Mouse (Mus musculus): ENCODE measurements around the gene Hist1h4h.
A peak's percentile ranks its signal among the peaks of the same experiment; 100 is the strongest.
"Not testable (repeated sequence)": the region's sequence is repeated elsewhere in the genome, so short reads cannot be mapped to it uniquely, and the experiment has no call there.

The Hist1h4h gene

GRCm38 (mm10) chr13:23554925-23555838 lies 24.3 kb downstream of the Hist1h4h start:
- DNase-seq (ENCODE audit: low read depth, low spot score) = peak; percentile 94

- DNase-seq (ENCODE audit: low read depth, low spot score) = peak; percentile 99
These were observed 25.1 kb downstream of the Hist1h4h start for GRCm38 (mm10) chr13:23555839-23556416.

GRCm38 (mm10) chr13:23556906-23557305 lies 26.1 kb downstream of the Hist1h4h start:
- DNase-seq (ENCODE audit: low read depth, low spot score) = no peak

GRCm38 (mm10) chr13:23560699-23561098 lies 29.8 kb downstream of the Hist1h4h start:
- DNase-seq (ENCODE audit: low read depth, low spot score) = not testable (repeated sequence)

GRCm38 (mm10) chr13:23561531-23561882 lies 30.7 kb downstream of the Hist1h4h start:
- DNase-seq (ENCODE audit: low read depth, low spot score) = not testable (repeated sequence)

GRCm38 (mm10) chr13:23561883-23562659 lies 31.2 kb downstream of the Hist1h4h start, which contains the start of gene Hist1h3e:
Hist1h3e (minus strand) TSS chr13:23562369.
- peak; percentile 99 for DNase-seq (ENCODE audit: low read depth, low spot score)

GRCm38 (mm10) chr13:23562699-23563462 lies 32.0 kb downstream of the Hist1h4h start:
- peak; percentile 93 for DNase-seq (ENCODE audit: low read depth, low spot score)

GRCm38 (mm10) chr13:23564482-23564881 lies 33.6 kb downstream of the Hist1h4h start:
- DNase-seq (ENCODE audit: low read depth, low spot score) = no peak

- peak; percentile 62 for DNase-seq (ENCODE audit: low read depth, low spot score)
These were observed 39.6 kb downstream of the Hist1h4h start for GRCm38 (mm10) chr13:23570261-23571021.

GRCm38 (mm10) chr13:23571022-23571503 lies 40.2 kb downstream of the Hist1h4h start, which contains the start of the genes Hist1h2ae and Hist1h2bg:
Hist1h2ae (minus strand) TSS chr13:23571220.
Hist1h2bg (plus strand) TSS chr13:23571396.
- DNase-seq (ENCODE audit: low read depth, low spot score) = peak; percentile 99

GRCm38 (mm10) chr13:23571504-23572217 lies 40.8 kb downstream of the Hist1h4h start:
- peak; percentile 75 for DNase-seq (ENCODE audit: low read depth, low spot score)

- peak; percentile 57 for DNase-seq (ENCODE audit: low read depth, low spot score)
These were observed 41.6 kb downstream of the Hist1h4h start for GRCm38 (mm10) chr13:23572218-23573033.

- DNase-seq (ENCODE audit: low read depth, low spot score) = peak; percentile 51
These were observed 42.4 kb downstream of the Hist1h4h start for GRCm38 (mm10) chr13:23573034-23573897.

- DNase-seq (ENCODE audit: low read depth, low spot score) = peak; percentile 100
These were observed 43.2 kb downstream of the Hist1h4h start, which contains the start of the genes Hist1h2bf and Hist1h2ad for GRCm38 (mm10) chr13:23573898-23574524. Hist1h2bf (minus strand) TSS chr13:23574196. Hist1h2ad (plus strand) TSS chr13:23574381.

- DNase-seq (ENCODE audit: low read depth, low spot score) = peak; percentile 62
These were observed 43.8 kb downstream of the Hist1h4h start for GRCm38 (mm10) chr13:23574546-23575170.

- peak; percentile 91 for DNase-seq (ENCODE audit: low read depth, low spot score)
These were observed 44.5 kb downstream of the Hist1h4h start, which contains the start of gene Hist1h3d for GRCm38 (mm10) chr13:23575271-23575851. Hist1h3d (plus strand) TSS chr13:23575763.
